Mouse (Mus musculus): ENCODE data around the gene Klf5. TPM values are rescaled to one million over a fixed set of nuclear protein-coding genes. Genes with fewer than 3 reads are reported as not detected.

The Klf5 gene
- 1 to 10 TPM; 1.2 to 1.6 TPM for total RNA-seq (2021)
- long read RNA-seq, experiment 1, partial matches to known transcripts, result 0 of 3 reads
- long read RNA-seq, experiment 1, other reads (novel, unspliced or antisense), result 1 of 3 reads
- long read RNA-seq, experiment 2, partial matches to known transcripts, result 0 of 1 reads
- long read RNA-seq, experiment 2, other reads (novel, unspliced or antisense), result 0 of 1 reads

DNA sequence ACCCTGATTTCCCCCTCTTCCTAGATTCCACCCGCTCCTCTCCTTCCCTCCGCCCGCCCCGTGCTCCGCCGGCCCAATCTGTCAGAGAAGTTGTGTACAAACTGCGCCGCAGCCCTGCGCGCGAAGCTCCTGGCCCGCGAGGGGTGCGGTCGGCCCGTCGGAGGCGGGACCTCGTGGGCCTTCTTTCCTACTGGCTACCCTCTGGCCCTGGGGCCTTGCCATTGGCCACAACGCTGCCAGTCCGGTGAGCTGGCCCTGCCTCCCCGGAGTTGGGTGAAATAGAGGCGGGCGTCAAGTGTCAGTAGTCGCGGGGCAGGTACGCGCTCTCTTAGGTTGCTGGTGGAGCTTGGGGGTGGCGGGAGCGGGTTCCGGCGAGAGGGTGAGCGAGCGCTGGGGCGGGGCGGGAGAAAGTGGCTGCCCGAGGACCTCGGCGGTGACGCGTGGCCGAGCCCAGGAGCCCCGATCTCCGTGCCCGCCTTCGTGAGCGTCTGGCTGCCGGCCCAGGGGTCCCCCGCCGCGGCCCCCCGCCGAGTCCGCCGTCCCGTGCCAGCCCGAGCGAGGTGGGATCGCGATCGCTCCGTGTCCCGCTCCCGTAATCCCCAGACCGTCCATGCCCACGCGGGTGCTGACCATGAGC, at the start of gene Klf5:
Gene Klf5 (plus strand): TSS at position 307 of the 637 bp plus-strand sequence.
- intact Hi-C loops (cut with DNase I), result loop anchor here (5.0 to 10.0 kb wide), 2 partner anchors 156 to 596 kb away; no protein-coding TSS in a partner anchor
- DNase-seq, result peak; percentile 92 to 93

DNA sequence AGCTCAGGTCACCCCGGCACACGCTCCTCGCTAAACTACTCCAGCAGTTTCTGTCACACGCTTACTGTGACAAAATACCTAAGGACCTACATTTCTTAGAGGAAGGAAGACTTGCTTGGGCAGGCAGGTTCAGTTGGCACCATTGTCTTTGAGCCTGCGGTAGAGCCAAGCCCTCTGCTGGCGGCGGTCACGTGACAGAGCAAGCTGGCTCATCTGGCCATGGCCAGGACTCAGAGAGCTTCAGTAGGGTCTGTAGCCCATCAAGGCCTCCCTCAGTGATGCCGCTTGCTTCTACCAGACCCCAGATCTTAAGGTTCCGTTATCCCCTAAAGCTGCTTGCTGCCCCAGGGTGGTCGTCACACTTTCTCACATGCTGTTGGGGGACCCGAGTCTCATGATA, 36.5 kb upstream of the Klf5 start:
- intact Hi-C loops (cut with DNase I), result no loop called here
- no peak for DNase-seq

DNA sequence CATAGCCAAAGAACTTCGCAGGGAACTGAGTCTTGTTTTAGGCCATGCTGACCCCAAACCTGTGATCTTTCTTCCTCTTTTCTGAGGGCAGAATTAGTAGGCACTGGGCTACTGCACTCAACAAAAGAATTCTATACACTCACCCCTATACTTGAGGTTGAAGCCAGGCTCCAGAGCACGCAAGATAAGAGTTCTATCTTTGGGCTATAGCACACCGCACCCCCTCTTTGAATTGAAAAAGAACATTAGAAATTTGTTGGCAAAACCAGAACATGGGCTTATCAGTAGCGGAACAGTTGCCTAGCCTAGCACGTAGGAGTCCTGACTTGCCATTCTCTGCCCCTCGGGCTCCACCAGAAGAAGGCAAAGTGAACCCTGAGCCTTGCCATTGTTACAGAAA, 34.7 kb upstream of the Klf5 start:
- intact Hi-C loops (cut with DNase I), result no loop called here
- DNase-seq, result no peak

DNA sequence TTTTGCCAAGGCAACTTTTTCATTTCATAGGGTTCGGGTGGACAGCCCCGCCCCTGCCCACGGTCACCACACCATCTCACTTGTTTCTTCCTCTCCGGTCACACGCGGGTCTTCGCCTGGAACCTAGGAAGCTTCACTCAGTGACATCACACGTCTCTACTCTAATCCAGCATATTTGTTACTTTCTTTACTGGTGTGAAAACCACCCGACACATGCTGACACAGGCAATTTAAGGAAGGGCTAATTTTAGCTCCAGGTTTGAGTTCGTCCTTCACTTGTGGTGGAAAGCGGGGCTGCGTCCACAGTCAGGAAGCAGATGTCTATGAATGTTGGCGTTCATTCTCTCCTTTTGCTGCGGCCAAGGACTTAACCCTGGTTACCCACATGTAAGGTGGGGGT, 32.7 kb upstream of the Klf5 start:
- DNase-seq, result no peak
- intact Hi-C loops (cut with DNase I), result no loop called here

DNA sequence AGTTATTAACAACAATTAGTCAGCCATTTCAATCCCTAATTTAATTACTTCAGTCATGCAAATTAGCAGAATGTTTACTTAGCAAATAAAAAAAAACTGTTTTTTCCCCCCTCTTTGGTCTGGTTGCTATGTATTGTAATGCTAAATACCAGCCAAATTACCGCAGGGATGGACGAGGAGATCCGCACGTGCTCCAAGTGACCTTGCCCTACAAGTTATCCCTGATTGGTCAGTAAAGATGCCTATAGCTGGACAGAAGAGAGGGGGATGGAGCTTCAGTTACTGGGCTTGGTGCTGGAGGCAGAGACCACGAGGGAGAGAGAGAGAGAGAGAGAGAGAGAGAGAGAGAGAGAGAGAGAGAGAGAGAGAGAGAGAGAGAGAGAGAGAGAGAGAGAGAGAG, 31.7 kb upstream of the Klf5 start:
- DNase-seq, result no peak
- intact Hi-C loops (cut with DNase I), result no loop called here

DNA sequence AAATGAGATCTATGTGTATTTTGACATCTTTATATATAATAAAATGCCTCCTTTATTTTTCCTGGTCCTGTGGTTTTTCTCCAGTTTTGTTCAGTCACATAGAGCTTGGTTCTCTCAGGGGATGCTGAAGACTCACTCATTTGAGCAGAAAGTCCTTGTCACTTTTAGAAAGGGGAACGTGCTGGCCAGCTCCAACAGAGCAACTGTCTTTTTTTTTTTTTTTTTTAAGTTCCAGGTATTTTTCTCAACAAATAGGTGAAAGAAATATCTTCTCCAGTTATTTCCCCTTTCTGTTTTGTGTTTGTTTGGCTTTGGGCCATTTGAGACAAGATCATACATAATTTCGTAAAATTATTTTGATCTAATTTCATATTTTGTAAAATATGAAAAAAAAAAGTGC, 24.4 kb upstream of the Klf5 start:
- intact Hi-C loops (cut with DNase I), result no loop called here
- no peak for DNase-seq

- no peak for DNase-seq
- intact Hi-C loops (cut with DNase I), result no loop called here
Measured at GRCm38 (mm10) chr14:99275827-99276226, 22.7 kb upstream of the Klf5 start.

DNA sequence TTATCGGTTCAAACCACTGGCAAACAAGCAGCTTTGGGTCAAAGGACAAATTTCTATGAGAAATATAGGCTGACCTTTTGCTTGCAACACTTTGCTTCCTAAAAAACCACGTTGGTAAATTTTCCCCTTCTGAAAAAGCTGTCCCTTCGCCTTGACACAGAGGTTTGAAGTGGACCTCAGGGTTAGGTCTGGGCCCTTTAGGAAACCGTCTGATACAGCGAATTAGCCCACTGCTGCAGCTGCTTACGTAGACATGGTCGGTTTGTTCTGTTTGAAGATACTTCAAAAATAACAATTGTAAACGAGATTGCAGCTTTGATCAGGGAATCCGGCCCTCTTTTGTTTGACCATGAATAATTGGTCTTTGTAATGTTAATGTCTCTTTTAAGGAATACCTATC, 20.2 kb upstream of the Klf5 start:
- intact Hi-C loops (cut with DNase I), result no loop called here
- no peak for DNase-seq

GRCm38 (mm10) chr14:99278763-99279486, 19.6 kb upstream of the Klf5 start:
- intact Hi-C loops (cut with DNase I), result no loop called here
- no peak for DNase-seq

GRCm38 (mm10) chr14:99280399-99280798, 18.1 kb upstream of the Klf5 start:
- intact Hi-C loops (cut with DNase I), result no loop called here
- DNase-seq, result no peak

DNA sequence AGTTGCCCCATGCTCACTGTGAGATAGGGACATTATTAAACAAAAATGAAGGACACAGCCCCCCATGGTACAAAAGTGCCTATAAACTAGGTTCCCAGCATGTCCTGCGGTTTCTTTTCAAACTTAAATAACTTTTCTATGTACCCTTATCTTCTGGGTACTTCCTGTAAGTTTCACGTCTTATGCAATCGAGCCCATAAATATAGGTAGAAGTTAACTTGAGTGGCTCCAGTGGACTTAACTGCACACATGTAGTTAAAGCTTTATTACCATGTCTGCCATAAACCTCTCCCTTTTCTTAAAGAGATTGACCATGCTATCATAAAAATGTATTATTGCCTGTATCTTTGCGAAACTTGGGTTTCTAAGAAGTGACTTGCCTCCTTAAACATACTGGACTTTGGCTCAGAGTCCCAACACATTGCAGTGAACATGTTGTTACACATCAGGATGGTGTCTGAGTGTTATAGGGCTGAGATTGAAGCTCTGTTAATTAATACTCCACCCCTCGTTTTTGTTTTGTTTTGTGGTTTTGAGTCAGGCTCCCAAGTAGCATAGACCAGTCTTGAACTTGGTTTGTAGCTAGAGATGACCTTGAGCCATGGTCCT, 17.6 kb upstream of the Klf5 start:
- intact Hi-C loops (cut with DNase I), result no loop called here
- DNase-seq, result no peak

GRCm38 (mm10) chr14:99285486-99285885, 13.0 kb upstream of the Klf5 start:
- intact Hi-C loops (cut with DNase I), result no loop called here
- DNase-seq, result no peak

DNA sequence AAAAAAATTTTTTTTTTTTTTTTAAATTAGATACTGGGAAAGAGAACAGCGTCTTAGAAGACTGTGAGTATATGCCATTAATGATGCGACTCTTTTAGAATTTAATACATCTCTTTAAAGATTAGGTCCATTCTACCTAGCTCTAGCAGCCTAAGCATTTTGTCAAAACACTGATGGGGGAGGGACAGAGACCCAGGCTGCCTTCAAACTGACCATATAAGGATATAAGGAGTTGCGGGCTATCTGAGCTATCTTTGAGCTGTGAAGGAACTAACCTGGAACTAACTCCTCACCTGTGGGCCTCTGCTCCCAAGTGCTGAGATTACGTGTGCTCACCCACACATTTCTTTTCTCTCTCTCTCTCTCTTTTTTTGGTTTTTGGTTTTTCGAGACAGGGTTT, 6.3 kb upstream of the Klf5 start:
- DNase-seq, result no peak
- intact Hi-C loops (cut with DNase I), result loop anchor here (10.0 kb wide), 1 partner anchor 603 kb away; no protein-coding TSS in a partner anchor

- intact Hi-C loops (cut with DNase I), result loop anchor here (10.0 kb wide), 1 partner anchor 600 kb away; no protein-coding TSS in a partner anchor
- no peak for DNase-seq
Measured at GRCm38 (mm10) chr14:99294424-99294823, 4.1 kb upstream of the Klf5 start.

GRCm38 (mm10) chr14:99295606-99296341, 2.7 kb upstream of the Klf5 start:
- intact Hi-C loops (cut with DNase I), result loop anchor here (5.0 to 10.0 kb wide), 2 partner anchors 153 to 599 kb away; no protein-coding TSS in a partner anchor
- no peak for DNase-seq

- peak; percentile 63 to 70 for DNase-seq
- intact Hi-C loops (cut with DNase I), result loop anchor here (5.0 to 10.0 kb wide), 2 partner anchors 157 to 596 kb away; no protein-coding TSS in a partner anchor
Measured at GRCm38 (mm10) chr14:99299022-99299481, 561 bp downstream of the Klf5 start.

DNA sequence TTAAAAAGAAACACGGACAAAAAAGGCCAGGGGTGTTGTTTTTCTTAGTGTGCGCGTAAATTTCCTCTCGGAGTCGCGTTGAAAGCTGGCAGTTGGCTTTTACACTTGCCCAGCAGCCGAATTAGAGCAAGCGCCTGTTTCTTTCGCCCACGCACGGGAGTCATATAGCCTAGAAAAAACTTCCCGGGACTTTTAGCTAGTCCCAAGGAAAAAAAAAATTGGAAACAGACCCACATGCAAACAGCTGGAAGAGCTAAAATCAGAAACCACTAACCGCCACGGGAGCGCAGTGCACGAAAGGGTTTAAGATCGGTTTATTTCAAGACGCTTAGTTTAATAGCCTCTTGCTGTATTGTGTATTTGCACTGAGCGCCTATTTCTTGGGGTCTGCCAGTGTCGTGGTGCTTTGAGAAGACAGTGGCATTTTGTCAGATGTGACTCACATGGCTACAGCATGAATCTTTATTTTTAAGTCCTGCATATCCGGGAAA, 1.3 kb downstream of the Klf5 start:
- DNase-seq, result peak in 1 of 2 experiments; percentile 2
- intact Hi-C loops (cut with DNase I), result loop anchor here (5.0 to 10.0 kb wide), 2 partner anchors 157 to 595 kb away; no protein-coding TSS in a partner anchor

DNA sequence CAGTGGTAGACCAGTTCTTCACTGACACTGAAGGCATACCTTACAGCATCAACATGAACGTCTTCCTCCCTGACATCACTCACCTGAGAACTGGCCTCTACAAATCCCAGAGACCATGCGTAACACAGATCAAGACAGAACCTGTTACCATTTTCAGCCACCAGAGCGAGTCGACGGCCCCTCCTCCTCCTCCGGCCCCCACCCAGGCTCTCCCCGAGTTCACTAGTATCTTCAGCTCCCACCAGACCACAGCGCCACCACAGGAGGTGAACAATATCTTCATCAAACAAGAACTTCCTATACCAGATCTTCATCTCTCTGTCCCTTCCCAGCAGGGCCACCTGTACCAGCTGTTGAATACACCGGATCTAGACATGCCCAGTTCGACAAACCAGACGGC, 3.0 kb downstream of the Klf5 start:
- intact Hi-C loops (cut with DNase I), result no loop called here
- DNase-seq, result no peak

GRCm38 (mm10) chr14:99304387-99304786, 5.9 kb downstream of the Klf5 start:
- intact Hi-C loops (cut with DNase I), result no loop called here
- DNase-seq, result no peak
